Mouse (Mus musculus) heart, embryonic 13.5 days (tissue): ENCODE results near the gene Mapk12. TPM values are rescaled to one million over a fixed set of nuclear protein-coding genes. Genes with fewer than 3 reads are reported as not detected.

Source experiments
- ATAC-seq: fragments of 200-750 bp; cut with Nextera tagmentation; 2 replicates; pipeline ENCODE4 v1.8.0; 2017; ENCODE audit warnings: moderate TSS enrichment; ENCODE audit not compliant: insufficient number of reproducible peaks, low FRiP score, low TSS enrichment; ENCODE audit errors: extremely low read depth
- H3K27ac ChIP-seq: fragments of 300-500 bp; sonication (generic); replicated peaks from 2 replicates; pipeline ENCODE4 v1.5.1; 2015; ENCODE audit warnings: moderate library complexity, mild to moderate bottlenecking, inconsistent platforms
- H3K27me3 ChIP-seq: fragments of 300-500 bp; sonication (generic); replicated peaks from 2 replicates; pipeline ENCODE4 v1.6.1; 2015; ENCODE audit warnings: mild to moderate bottlenecking, inconsistent platforms
- H3K36me3 ChIP-seq: fragments of 300-500 bp; sonication (generic); 2 replicates; pipeline ENCODE4 v1.6.1; 2015; ENCODE audit warnings: mild to moderate bottlenecking, inconsistent platforms
- H3K4me1 ChIP-seq: fragments of 300-500 bp; sonication (generic); 2 replicates; pipeline ENCODE4 v1.6.1; 2015; ENCODE audit warnings: inconsistent platforms
- H3K4me2 ChIP-seq: fragments of 300-500 bp; sonication (generic); 2 replicates; pipeline ENCODE4 v1.6.1; 2015; ENCODE audit warnings: inconsistent platforms, mild to moderate bottlenecking, moderate library complexity
- H3K4me3 ChIP-seq: fragments of 300-500 bp; sonication (generic); 2 replicates; pipeline ENCODE4 v1.5.1; 2015; ENCODE audit warnings: moderate library complexity, mild to moderate bottlenecking, inconsistent platforms
- H3K9ac ChIP-seq: fragments of 300-500 bp; sonication (generic); 2 replicates; pipeline ENCODE4 v1.6.1; 2015; ENCODE audit warnings: inconsistent platforms, mild to moderate bottlenecking, moderate library complexity
- H3K9me3 ChIP-seq: fragments of 300-500 bp; sonication (generic); 2 replicates; pipeline ENCODE4 v1.6.1; 2016; ENCODE audit warnings: inconsistent platforms
- WGBS: fragments of 180-500 bp; shearing (Covaris S2); methylation state at CpG from one replicate; pipeline ENCODE4 v1.1.7; 2015; ENCODE audit warnings: mixed read lengths; 5-methylcytosine and 5-hydroxymethylcytosine counted together
- polyA plus RNA-seq: library from polyadenylated mRNA; unstranded; fragments of >200 nt; fragmentation: Nextera tagmentation; extraction: Ambion mirVana; gene quantifications from 2 replicates; pipeline ENCODE4 v1.2.1, GENCODE M21; 2015

The Mapk12 gene
- polyA plus RNA-seq, 1 experiment from 2014 or later: 19.0 TPM

DNA sequence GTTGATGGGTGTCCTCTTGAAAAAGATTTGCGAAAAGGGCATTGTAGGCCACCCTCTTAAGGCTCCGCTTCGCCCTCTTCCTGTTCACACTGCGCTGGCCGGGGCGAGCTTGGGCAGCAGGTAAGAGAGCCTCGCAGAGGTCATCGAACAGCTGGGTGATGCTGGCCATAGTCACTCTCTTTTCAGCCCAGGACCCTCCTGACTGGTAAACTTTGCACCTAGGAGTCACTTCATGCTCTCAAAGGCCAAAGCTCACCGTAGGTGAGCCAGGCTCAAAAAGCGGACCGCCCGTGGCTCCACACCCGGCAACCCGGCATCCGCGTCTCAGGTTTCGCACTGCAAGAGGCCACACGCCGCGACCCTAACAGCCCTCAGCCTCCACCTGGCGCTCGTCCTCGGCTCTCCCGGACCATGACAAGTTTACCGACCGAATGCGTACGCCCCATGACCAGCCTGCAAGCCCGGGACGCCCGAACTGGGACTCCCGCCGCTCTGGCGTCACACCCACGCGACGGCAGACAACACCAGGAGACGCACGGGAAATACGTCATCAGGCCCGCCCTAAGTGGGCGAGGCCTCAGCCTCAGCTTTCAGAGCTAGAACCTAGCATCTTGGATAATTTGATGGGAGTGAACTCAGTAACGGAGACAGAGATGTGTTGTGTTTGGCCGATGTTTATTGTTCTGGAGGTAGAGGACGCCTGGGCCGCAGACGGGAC is 17.7 kb downstream of the Mapk12 start, which contains the start of gene Tubgcp6:
Gene Tubgcp6 (minus strand): TSS at position 464 of the 718 bp plus-strand sequence.
- no peaks in the 10 kb centered on the region for H3K27me3 ChIP-seq
- peak; percentile 85 for ATAC-seq
- peak within 1 kb of the TSS; percentile 84 for H3K4me3 ChIP-seq
- under 1% methylated on average over 47 of the region's 47 CpGs for whole genome bisulfite sequencing
- peak within 1 kb of the TSS; percentile 71 for H3K27ac ChIP-seq
- peaks cover 47% of the 10 kb centered on the region for H3K4me1 ChIP-seq
- H3K36me3 ChIP-seq: peaks cover 42% of the 10 kb centered on the region
- H3K9ac ChIP-seq: peak within 1 kb of the TSS; percentile 89
- no peaks in the 10 kb centered on the region for H3K9me3 ChIP-seq
- peak within 1 kb of the TSS; percentile 95 for H3K4me2 ChIP-seq

- ATAC-seq: no peak
- peaks cover 70% of the 10 kb centered on the region for H3K36me3 ChIP-seq
These were observed 22.5 kb downstream of the Mapk12 start for GRCm38 (mm10) chr15:89118007-89118406.

GRCm38 (mm10) chr15:89110147-89110546 is 30.4 kb downstream of the Mapk12 start:
- no peak overlapping the region for H3K9ac ChIP-seq
- no peak overlapping the region for H3K4me2 ChIP-seq
- H3K4me3 ChIP-seq: no peak overlapping the region
- H3K27ac ChIP-seq: no peak overlapping the region
- no peak for ATAC-seq
- H3K4me1 ChIP-seq: no peaks in the 10 kb centered on the region
- peaks cover 95% of the 10 kb centered on the region for H3K36me3 ChIP-seq
- no peaks in the 10 kb centered on the region for H3K27me3 ChIP-seq
- no peaks in the 10 kb centered on the region for H3K9me3 ChIP-seq
- 63% methylated on average over 9 of the region's 9 CpGs for WGBS

More at GRCm38 (mm10) chr15:89118007-89118406, 22.5 kb downstream of the Mapk12 start:
- Histone ChIP-seq H3K27me3 (no peaks in the 10 kb centered on the region), H3K4me2 (no peak overlapping the region), H3K4me1 (peaks cover 30% of the 10 kb centered on the region), H3K9me3 (no peaks in the 10 kb centered on the region), H3K27ac (no peak overlapping the region), H3K9ac (no peak overlapping the region), H3K4me3 (no peak overlapping the region)

DNA sequence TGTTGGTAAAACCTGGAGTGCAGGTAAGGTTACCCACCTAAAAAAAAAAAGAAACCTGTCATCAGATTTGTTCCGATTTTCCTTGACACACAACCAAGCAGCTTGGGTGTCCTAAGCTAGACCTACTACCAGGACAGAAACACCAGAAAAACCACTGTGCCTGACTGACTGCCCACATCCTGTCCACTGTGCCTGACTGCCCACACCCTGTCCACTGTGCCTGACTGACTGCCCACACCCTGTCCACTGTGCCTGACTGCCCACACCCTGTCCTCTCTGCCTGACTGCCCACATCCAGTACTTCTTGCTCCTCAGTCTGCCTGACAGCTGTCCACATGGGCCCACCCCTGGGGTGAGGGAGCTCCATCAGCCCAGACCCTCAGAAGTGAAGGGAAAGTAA is 33.5 kb downstream of the Mapk12 start:
- ATAC-seq: no peak
- 91% methylated on average over 1 of the region's 1 CpGs for WGBS
- no peaks in the 10 kb centered on the region for H3K9me3 ChIP-seq

DNA sequence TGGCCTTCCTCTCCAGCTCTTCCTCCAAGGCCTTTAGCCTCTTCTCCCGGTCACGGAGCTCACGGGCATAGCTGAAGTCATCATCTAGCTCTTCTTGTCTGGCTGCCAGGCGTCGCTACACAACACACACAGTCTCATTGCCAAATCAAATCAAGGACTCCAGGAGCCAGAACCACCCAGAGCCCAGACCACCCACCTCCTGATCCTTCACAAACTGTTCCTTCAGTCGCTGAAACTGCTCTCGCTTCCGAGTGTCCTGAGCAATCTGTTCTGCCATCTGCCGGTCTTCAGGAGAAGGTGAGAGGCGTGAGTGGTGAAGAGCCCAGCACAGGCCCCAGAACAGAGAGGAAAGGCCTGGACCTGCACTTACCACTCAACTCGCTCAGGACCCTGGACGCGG is 34.4 kb downstream of the Mapk12 start:
- peaks cover 100% of the 10 kb centered on the region for H3K36me3 ChIP-seq
- H3K9me3 ChIP-seq: no peaks in the 10 kb centered on the region
- H3K27me3 ChIP-seq: no peaks in the 10 kb centered on the region
- 87% methylated on average over 13 of the region's 13 CpGs for WGBS
- H3K9ac ChIP-seq: no peak overlapping the region
- no peak overlapping the region for H3K4me3 ChIP-seq
- no peaks in the 10 kb centered on the region for H3K4me1 ChIP-seq
- no peak overlapping the region for H3K27ac ChIP-seq
- no peak for ATAC-seq
- no peak overlapping the region for H3K4me2 ChIP-seq

More for the DNA sequence above, 33.5 kb downstream of the Mapk12 start:
- H3K4me3 ChIP-seq: no peak overlapping the region
- H3K4me1 ChIP-seq: no peaks in the 10 kb centered on the region
- peaks cover 100% of the 10 kb centered on the region for H3K36me3 ChIP-seq
- no peak overlapping the region for H3K4me2 ChIP-seq
- no peaks in the 10 kb centered on the region for H3K27me3 ChIP-seq
- H3K9ac ChIP-seq: no peak overlapping the region
- H3K27ac ChIP-seq: no peak overlapping the region

DNA sequence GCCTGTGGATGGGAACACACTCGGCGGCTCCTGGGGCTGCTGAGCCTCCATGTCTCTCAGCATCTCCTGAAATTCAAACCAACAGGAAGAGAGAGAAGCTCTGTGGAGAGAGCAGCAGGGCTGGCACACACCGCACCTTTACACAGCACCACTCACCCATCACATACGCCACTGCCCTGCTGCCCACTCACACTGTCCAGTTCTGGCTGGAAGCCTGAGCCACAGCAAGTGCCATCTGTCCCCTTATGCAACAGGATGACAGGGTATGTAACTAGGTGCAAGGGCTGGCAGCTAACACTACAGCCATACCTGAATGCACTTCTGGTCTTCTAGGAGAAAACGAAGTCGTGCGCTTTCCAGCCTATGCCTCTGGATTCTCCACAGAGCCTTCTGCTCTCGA is 36.1 kb downstream of the Mapk12 start:
- Histone ChIP-seq H3K9ac (no peak overlapping the region), H3K4me2 (no peak overlapping the region), H3K27ac (no peak overlapping the region), H3K36me3 (peaks cover 100% of the 10 kb centered on the region), H3K4me1 (no peaks in the 10 kb centered on the region), H3K4me3 (no peak overlapping the region), H3K27me3 (no peaks in the 10 kb centered on the region), H3K9me3 (no peaks in the 10 kb centered on the region)
- no peak for ATAC-seq
- WGBS: 92% methylated on average over 8 of the region's 8 CpGs

DNA sequence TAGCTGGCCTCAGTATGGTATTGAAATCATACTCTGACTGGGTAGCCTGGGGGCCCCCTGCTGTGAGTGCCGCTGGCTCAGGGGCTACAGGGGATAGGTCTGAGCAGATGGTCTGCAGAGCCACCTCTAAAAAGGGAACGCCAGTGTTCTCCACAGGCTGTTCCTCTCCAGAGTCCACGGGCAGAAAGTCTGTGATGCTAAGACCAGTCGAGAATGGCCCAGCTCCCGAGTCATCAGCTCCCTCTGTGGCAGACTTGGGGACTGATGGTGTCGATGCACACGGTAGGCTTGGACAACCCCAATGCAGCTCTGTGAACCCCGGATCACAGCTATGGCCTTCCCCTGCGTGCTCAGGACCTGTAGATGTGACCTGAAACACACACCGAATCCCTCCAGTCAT is 36.6 kb downstream of the Mapk12 start:
- no peaks in the 10 kb centered on the region for H3K4me1 ChIP-seq
- peaks cover 100% of the 10 kb centered on the region for H3K36me3 ChIP-seq
- no peak overlapping the region for H3K27ac ChIP-seq
- no peak for ATAC-seq
- no peak overlapping the region for H3K9ac ChIP-seq
- WGBS: 80% methylated on average over 10 of the region's 10 CpGs
- no peak overlapping the region for H3K4me3 ChIP-seq
- no peaks in the 10 kb centered on the region for H3K27me3 ChIP-seq
- H3K9me3 ChIP-seq: no peaks in the 10 kb centered on the region
- no peak overlapping the region for H3K4me2 ChIP-seq

GRCm38 (mm10) chr15:89102646-89103045 is 37.9 kb downstream of the Mapk12 start:
- Histone ChIP-seq H3K36me3 (peaks cover 100% of the 10 kb centered on the region), H3K4me1 (no peaks in the 10 kb centered on the region), H3K4me2 (no peak overlapping the region), H3K27me3 (no peaks in the 10 kb centered on the region), H3K27ac (no peak overlapping the region), H3K9me3 (no peaks in the 10 kb centered on the region), H3K4me3 (no peak overlapping the region), H3K9ac (no peak overlapping the region)
- 78% methylated on average over 5 of the region's 5 CpGs for WGBS
- no peak for ATAC-seq

DNA sequence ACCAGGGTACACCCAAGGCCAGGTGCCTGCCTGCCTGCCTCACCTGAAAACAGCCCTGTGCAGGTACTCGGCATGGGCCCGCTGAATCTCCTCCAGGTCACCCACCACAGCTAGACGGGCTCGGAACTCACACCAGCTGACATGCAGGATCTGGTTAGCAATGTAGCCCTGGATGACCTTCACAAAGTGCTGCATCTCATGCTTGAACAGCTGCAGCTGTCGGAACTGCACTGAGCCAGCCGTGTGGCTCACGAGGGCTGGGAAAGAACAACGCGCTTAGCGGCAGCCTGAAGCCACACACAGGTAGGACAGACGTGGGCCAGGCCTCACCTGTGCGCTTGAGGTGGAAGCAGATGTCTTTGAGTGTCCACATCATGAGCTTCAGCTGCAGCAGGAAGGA is 39.7 kb downstream of the Mapk12 start:
- Histone ChIP-seq H3K4me3 (no peak overlapping the region), H3K27me3 (no peaks in the 10 kb centered on the region), H3K4me2 (no peak overlapping the region), H3K9me3 (no peaks in the 10 kb centered on the region), H3K9ac (no peak overlapping the region), H3K36me3 (peaks cover 100% of the 10 kb centered on the region), H3K4me1 (no peaks in the 10 kb centered on the region), H3K27ac (no peak overlapping the region)
- no peak for ATAC-seq
- 89% methylated on average over 12 of the region's 12 CpGs for WGBS

GRCm38 (mm10) chr15:89098616-89099015 is 41.9 kb downstream of the Mapk12 start:
- Histone ChIP-seq H3K36me3 (peaks cover 100% of the 10 kb centered on the region), H3K27ac (no peak overlapping the region), H3K9me3 (no peaks in the 10 kb centered on the region), H3K4me2 (no peak overlapping the region), H3K27me3 (no peaks in the 10 kb centered on the region), H3K4me3 (no peak overlapping the region), H3K4me1 (no peaks in the 10 kb centered on the region), H3K9ac (no peak overlapping the region)
- ATAC-seq: no peak
- 89% methylated on average over 7 of the region's 7 CpGs for WGBS

DNA sequence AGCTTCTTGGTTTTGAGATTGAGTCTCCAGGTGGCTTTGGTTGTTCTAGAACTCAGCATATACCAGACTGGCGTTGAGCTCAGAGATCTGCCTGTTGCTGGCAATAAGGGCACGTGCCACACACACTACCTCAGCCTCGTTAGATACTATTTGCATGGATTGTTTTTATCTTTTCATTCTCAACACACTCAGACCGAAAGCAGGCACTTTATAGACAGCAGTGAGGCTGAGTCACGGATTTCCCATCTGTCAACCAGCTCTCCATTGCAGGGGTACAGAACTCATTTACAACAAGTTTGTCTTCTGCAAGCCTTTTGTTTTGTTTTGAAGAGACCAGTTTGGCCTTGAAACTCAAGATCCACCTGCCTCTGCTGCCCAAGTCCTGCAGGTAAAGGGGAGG is 43.1 kb downstream of the Mapk12 start:
- 87% methylated on average over 5 of the region's 5 CpGs for WGBS
- Histone ChIP-seq H3K27me3 (no peaks in the 10 kb centered on the region), H3K9ac (no peak overlapping the region), H3K4me3 (no peak overlapping the region), H3K36me3 (peaks cover 100% of the 10 kb centered on the region), H3K4me1 (no peaks in the 10 kb centered on the region), H3K9me3 (no peaks in the 10 kb centered on the region), H3K27ac (no peak overlapping the region), H3K4me2 (no peak overlapping the region)
- no peak for ATAC-seq

DNA sequence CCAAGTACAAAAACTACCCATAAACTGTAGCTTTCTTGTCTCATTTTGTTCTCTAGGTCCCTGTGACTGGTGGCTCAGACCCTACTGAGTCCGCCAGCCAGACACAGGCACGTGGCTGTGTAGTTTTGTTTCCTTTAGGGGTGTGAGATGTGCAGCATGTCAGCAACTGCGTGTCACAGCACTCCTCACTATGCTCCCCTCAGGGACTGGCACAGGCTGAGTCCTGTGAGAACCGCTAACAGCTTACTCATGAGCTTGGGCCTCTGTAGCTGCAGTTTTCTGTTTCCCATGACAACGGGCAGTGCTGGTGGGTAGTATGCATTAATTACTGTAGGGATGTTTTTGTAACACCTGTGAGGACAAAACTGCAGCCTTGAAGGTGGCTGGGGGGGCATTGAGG is 48.3 kb downstream of the Mapk12 start:
- Histone ChIP-seq H3K9ac (no peak overlapping the region), H3K9me3 (no peaks in the 10 kb centered on the region), H3K27me3 (no peaks in the 10 kb centered on the region), H3K4me2 (no peak overlapping the region), H3K4me1 (peaks cover 18% of the 10 kb centered on the region), H3K27ac (no peak overlapping the region), H3K36me3 (peaks cover 49% of the 10 kb centered on the region), H3K4me3 (no peak overlapping the region)
- no peak for ATAC-seq
- 78% methylated on average over 5 of the region's 5 CpGs for WGBS
